ENCODE assay signal across 12 mouse cellular contexts in genomic region chr5:148388251-148389006, GRCm38 (mm10). TPM values are rescaled to one million over a fixed set of nuclear protein-coding genes. Genes with fewer than 3 reads are reported as not detected.
DNase-seq lines count a peak whose midpoint lies in the region; ATAC-seq lines count a peak whose summit lies in the region.
"Had no signal": no experiment of that assay in that cellular context is flagged by ENCODE, and none has a peak within 500 bp of the region (broad histone marks: within the 10 kb centered on the region; RNA-seq: fewer than 3 reads in every experiment).

No protein-coding gene starts in this region.

- no peak overlapping the region for H3K4me2 ChIP-seq in embryonic facial prominence, embryonic 14.5 days (ENCODE audit: low read depth, low read length)
- no peak overlapping the region for H3K4me2 ChIP-seq in forebrain, embryonic 13.5 days
- H3K4me2 ChIP-seq: hindbrain, embryonic 13.5 days; midbrain, embryonic 11.5 days had no signal

- H3K27ac ChIP-seq in embryonic facial prominence, embryonic 14.5 days (replicated peaks; ENCODE audit: low read depth, low read length) = no peak overlapping the region
- H3K27ac ChIP-seq in embryonic facial prominence, embryonic 10.5 days (replicated peaks) = no peak overlapping the region
- H3K27ac ChIP-seq in forebrain, embryonic 13.5 days = no peak overlapping the region
- H3K27ac ChIP-seq: hindbrain, embryonic 13.5 days had no signal

- H3K27me3 ChIP-seq in embryonic facial prominence, embryonic 14.5 days (replicated peaks; ENCODE audit: control insufficient read depth, insufficient read depth, low read length) = no peaks in the 10 kb centered on the region
- H3K27me3 ChIP-seq in embryonic facial prominence, embryonic 10.5 days (replicated peaks; ENCODE audit: low read depth, poor library complexity, severe bottlenecking) = no peaks in the 10 kb centered on the region
- H3K27me3 ChIP-seq in forebrain, embryonic 13.5 days = no peaks in the 10 kb centered on the region
- H3K27me3 ChIP-seq: hindbrain, embryonic 13.5 days had no signal

- DNase-seq in embryonic facial prominence, embryonic 14.5 days (ENCODE audit: low spot score) = peak; percentile 61
- no peak for DNase-seq in embryonic facial prominence, embryonic 10.5 days (ENCODE audit: low spot score)
- peak; percentile 48 to 61 for DNase-seq in B cell, adult 2 months
- no peak for DNase-seq in testis, postnatal 10 days (ENCODE audit: low spot score)
- DNase-seq in ovary, postnatal 14 days (ENCODE audit: low spot score) = no peak
- DNase-seq: layer of hippocampus, postnatal 36 days; retina, postnatal 1 day had no signal

- no peak for ATAC-seq in embryonic facial prominence, embryonic 14.5 days (ENCODE audit: low read depth)
- ATAC-seq in erythroblast, adult 5-6 weeks (replicated peaks; ENCODE audit: low FRiP score, poor library complexity, severe bottlenecking) = peak; percentile 56
- ATAC-seq in megakaryocyte-erythroid progenitor cell, adult 5-6 weeks (replicated peaks; ENCODE audit: low FRiP score, low TSS enrichment, poor library complexity, severe bottlenecking) = peak; percentile 54
- no peak for ATAC-seq in forebrain, embryonic 13.5 days

- H3K9me3 ChIP-seq in embryonic facial prominence, embryonic 14.5 days (ENCODE audit: control insufficient read depth, low read length) = no peaks in the 10 kb centered on the region
- no peaks in the 10 kb centered on the region; the same call in 1 of the 2 replicates for H3K9me3 ChIP-seq in embryonic facial prominence, embryonic 10.5 days
- no peaks in the 10 kb centered on the region for H3K9me3 ChIP-seq in forebrain, embryonic 13.5 days (replicated peaks)
- H3K9me3 ChIP-seq: hindbrain, embryonic 13.5 days had no signal

- H3K4me3 ChIP-seq in embryonic facial prominence, embryonic 14.5 days (ENCODE audit: low read depth, low read length) = no peak overlapping the region
- no peak overlapping the region for H3K4me3 ChIP-seq in embryonic facial prominence, embryonic 10.5 days
- no peak overlapping the region for H3K4me3 ChIP-seq in forebrain, embryonic 13.5 days
- H3K4me3 ChIP-seq: hindbrain, embryonic 13.5 days had no signal

- no peak overlapping the region for H3K9ac ChIP-seq in embryonic facial prominence, embryonic 14.5 days (ENCODE audit: low read depth, low read length)
- no peak overlapping the region for H3K9ac ChIP-seq in forebrain, embryonic 13.5 days
- H3K9ac ChIP-seq: hindbrain, embryonic 13.5 days had no signal

- no peaks in the 10 kb centered on the region for H3K36me3 ChIP-seq in embryonic facial prominence, embryonic 14.5 days (ENCODE audit: control insufficient read depth, insufficient read depth, low read length)
- H3K36me3 ChIP-seq in embryonic facial prominence, embryonic 10.5 days (replicated peaks) = peaks cover 14% of the 10 kb centered on the region
- no peaks in the 10 kb centered on the region; the same call in none of the 2 replicates for H3K36me3 ChIP-seq in forebrain, embryonic 13.5 days (ENCODE audit: poor library complexity, severe bottlenecking)
- H3K36me3 ChIP-seq: hindbrain, embryonic 13.5 days had no signal

- WGBS in embryonic facial prominence, embryonic 14.5 days = 76% methylated on average over 18 of the region's 18 CpGs
- WGBS in embryonic facial prominence, embryonic 10.5 days = 92% methylated on average over 18 of the region's 18 CpGs
- 92% methylated on average over 18 of the region's 18 CpGs for WGBS in forebrain, embryonic 13.5 days

- H3K4me1 ChIP-seq in embryonic facial prominence, embryonic 14.5 days (ENCODE audit: control insufficient read depth, insufficient read depth, low read length) = peaks cover 22% of the 10 kb centered on the region
- peaks cover 6% of the 10 kb centered on the region; the same call in 1 of the 2 replicates for H3K4me1 ChIP-seq in embryonic facial prominence, embryonic 10.5 days
- peaks cover 19% of the 10 kb centered on the region for H3K4me1 ChIP-seq in forebrain, embryonic 13.5 days

RNA-seq across cellular contexts. Expression of gene Slc7a1, which starts 11.3 kb away (rescaled TPM):
- polyA plus RNA-seq in embryonic facial prominence, embryonic 14.5 days (2014; fragmentation: Nextera tagmentation; extraction: Ambion mirVana) = 22.5 and 22.6 TPM in 2 replicates
- 13.0 and 13.5 TPM in 2 replicates for polyA plus RNA-seq in embryonic facial prominence, embryonic 10.5 days (2016; fragmentation: Nextera tagmentation; extraction: Ambion mirVana)
- total RNA-seq in erythroblast, adult 5-6 weeks (2015; ENCODE audit: low replicate concordance) = 12.1 and 17.1 TPM in 2 replicates
- 12.3 and 17.8 TPM in 2 replicates for total RNA-seq in erythroblast, adult 5-6 weeks (2017; ENCODE audit: low replicate concordance)
- total RNA-seq in megakaryocyte-erythroid progenitor cell, adult 5-6 weeks (2014; fragmentation: Nextera tagmentation) = 29.6 and 46.1 TPM in 2 replicates
- 17.8 and 22.7 TPM in 2 replicates for total RNA-seq in megakaryocyte-erythroid progenitor cell, adult 5-6 weeks (2017)
- polyA plus RNA-seq in forebrain, embryonic 13.5 days (2015; fragmentation: Nextera tagmentation; extraction: Ambion mirVana) = 24.4 and 27.2 TPM in 2 replicates

Comparison
In these comparisons a context has a peak if more than half of its experiments do, and no peak if none do; other contexts are left out.
1. DNase-seq: peak in embryonic facial prominence, embryonic 14.5 days (single experiment) and B cell, adult 2 months (2 of 2); none in embryonic facial prominence, embryonic 10.5 days (single experiment), testis, postnatal 10 days (single experiment) and ovary, postnatal 14 days (single experiment).
2. ATAC-seq: peak in erythroblast, adult 5-6 weeks (single experiment) and megakaryocyte-erythroid progenitor cell, adult 5-6 weeks (single experiment); none in embryonic facial prominence, embryonic 14.5 days (single experiment) and forebrain, embryonic 13.5 days (single experiment).